Mouse (Mus musculus) heart, embryonic 11.5 days (tissue): ENCODE data around the gene Ndufb3. TPM values are rescaled to one million over a fixed set of nuclear protein-coding genes. Genes with fewer than 3 reads are reported as not detected.
"Not testable (repeated sequence)": the region's sequence is repeated elsewhere in the genome, so short reads cannot be mapped to it uniquely, and the experiment has no call there.

ENCODE experiments used
- ATAC-seq: fragments of 200-750 bp; cut with Nextera tagmentation; replicated peaks from 2 replicates; pipeline ENCODE4 v1.8.0; 2017; ENCODE audit warnings: moderate library complexity; ENCODE audit not compliant: insufficient number of reproducible peaks, low FRiP score, low TSS enrichment
- H3K27ac ChIP-seq: fragments of 300-500 bp; sonication (generic); 2 replicates; pipeline ENCODE4 v1.5.1; 2014; ENCODE audit warnings: mild to moderate bottlenecking, low read depth, low read length
- H3K27me3 ChIP-seq: fragments of 300-500 bp; sonication (generic); 2 replicates; pipeline ENCODE4 v1.6.1; 2014; ENCODE audit warnings: mild to moderate bottlenecking, low read length, mixed read lengths; ENCODE audit not compliant: control insufficient read depth, insufficient read depth
- H3K36me3 ChIP-seq: fragments of 300-500 bp; sonication (generic); 2 replicates; pipeline ENCODE4 v1.6.1; 2014; ENCODE audit warnings: mild to moderate bottlenecking, low read length, moderate library complexity, mixed read lengths; ENCODE audit not compliant: control insufficient read depth, insufficient read depth
- H3K4me1 ChIP-seq: fragments of 300-500 bp; sonication (generic); 2 replicates; pipeline ENCODE4 v1.6.1; 2014; ENCODE audit warnings: low read length; ENCODE audit not compliant: control insufficient read depth, insufficient read depth
- H3K4me2 ChIP-seq: fragments of 300-500 bp; sonication (generic); 2 replicates; pipeline ENCODE4 v1.6.1; 2014; ENCODE audit warnings: mild to moderate bottlenecking, moderate library complexity
- H3K4me3 ChIP-seq: fragments of 300-500 bp; sonication (generic); 2 replicates; pipeline ENCODE4 v1.5.1; 2014; ENCODE audit warnings: low read depth, low read length
- H3K9ac ChIP-seq: fragments of 300-500 bp; sonication (generic); 2 replicates; pipeline ENCODE4 v1.6.1; 2014; ENCODE audit warnings: mild to moderate bottlenecking, low read depth, low read length, moderate library complexity
- H3K9me3 ChIP-seq: fragments of 300-500 bp; sonication (generic); replicated peaks from 2 replicates; pipeline ENCODE4 v1.6.1; 2016; ENCODE audit warnings: low read length; ENCODE audit not compliant: control insufficient read depth
- WGBS: fragments of 180-500 bp; shearing (Covaris S2); extraction: QIAGEN DNeasy Blood & Tissue Kit; methylation state at CpG from one replicate; pipeline ENCODE4 v1.1.7; 2014; ENCODE audit not compliant: insufficient replicate concordance; 5-methylcytosine and 5-hydroxymethylcytosine counted together
- polyA plus RNA-seq: library from polyadenylated mRNA; unstranded; fragments of >200 nt; fragmentation: Nextera tagmentation; extraction: Ambion mirVana; gene quantifications from 2 replicates; pipeline ENCODE4 v1.2.1, GENCODE M21; 2014

Gene Ndufb3
- polyA plus RNA-seq, 1 experiment from 2014 or later: 195 TPM

DNA sequence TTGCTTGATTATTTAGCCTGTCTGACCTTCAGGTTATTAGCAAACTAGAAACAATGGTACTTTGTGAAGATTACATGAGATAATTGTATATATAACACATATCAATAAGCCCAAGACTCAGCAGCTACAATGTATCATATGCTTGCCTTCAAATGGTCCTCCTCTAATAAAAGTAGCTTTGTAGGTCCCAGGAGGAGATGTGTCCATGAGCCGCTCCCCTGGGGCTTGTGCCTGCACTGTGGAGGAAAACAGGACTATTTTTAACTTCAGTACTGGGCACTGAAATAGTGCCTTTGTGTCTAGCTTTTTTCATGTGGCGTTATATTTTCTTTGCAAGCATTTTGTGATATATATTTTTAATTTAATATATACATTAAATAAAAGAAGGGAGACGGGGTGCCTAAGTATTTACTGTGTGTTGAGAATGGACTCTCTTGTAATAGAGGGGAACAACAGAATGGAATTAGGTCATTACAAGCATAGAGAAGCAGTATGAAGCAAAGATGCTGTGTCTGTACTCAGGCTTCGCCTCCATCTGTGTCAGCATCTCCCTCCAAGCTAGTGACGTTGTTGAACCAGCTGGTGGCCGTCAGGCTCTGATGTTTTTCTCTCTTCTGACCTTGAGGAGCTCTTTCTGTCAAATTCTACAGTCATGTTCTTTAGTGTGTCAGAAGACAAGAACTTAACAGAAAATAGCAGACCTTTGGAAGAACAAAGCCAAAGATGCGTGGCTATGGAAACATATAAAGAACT lies 36.0 kb downstream of the Ndufb3 start:
- no peak overlapping the region for H3K4me3 ChIP-seq
- H3K36me3 ChIP-seq: no peaks in the 10 kb centered on the region
- H3K27me3 ChIP-seq: no peaks in the 10 kb centered on the region
- H3K4me1 ChIP-seq: no peaks in the 10 kb centered on the region
- no peak overlapping the region for H3K9ac ChIP-seq
- H3K9me3 ChIP-seq: peaks cover 2% of the 10 kb centered on the region; the same call in 1 of the 2 replicates
- no peak for ATAC-seq
- no peak overlapping the region for H3K4me2 ChIP-seq
- no peak overlapping the region for H3K27ac ChIP-seq
- WGBS: 64% methylated on average over 7 of the region's 7 CpGs

GRCm38 (mm10) chr1:58628847-58629246 lies 42.7 kb downstream of the Ndufb3 start:
- not testable (repeated sequence) for ATAC-seq, H3K4me3 ChIP-seq, H3K4me1 ChIP-seq, H3K27me3 ChIP-seq, H3K27ac ChIP-seq, H3K4me2 ChIP-seq, H3K9me3 ChIP-seq, H3K9ac ChIP-seq, H3K36me3 ChIP-seq
- WGBS: 80% methylated on average over 1 of the region's 2 CpGs

Other genes with a start within 250 kb of the Ndufb3 start
- 274 and 298 TPM in 2 replicates for gene Bzw1, start 193.5 kb upstream of the Ndufb3 start, polyA plus RNA-seq
- gene Clk1, start 162.3 kb upstream of the Ndufb3 start, polyA plus RNA-seq: 134 and 148 TPM in 2 replicates
- gene Nif3l1, start 141.2 kb upstream of the Ndufb3 start, polyA plus RNA-seq: 35.0 and 36.4 TPM in 2 replicates
- 36.5 and 37.1 TPM in 2 replicates for gene Ppil3, start 140.9 kb upstream of the Ndufb3 start, polyA plus RNA-seq
- 26.7 and 30.0 TPM in 2 replicates for gene Orc2, start 81.3 kb upstream of the Ndufb3 start, polyA plus RNA-seq
- 5.2 and 6.4 TPM in 2 replicates for gene Fam126b, start 61 bp upstream of the Ndufb3 start, polyA plus RNA-seq
- not detected in 2 replicates for gene Als2cr12, start 109.6 kb downstream of the Ndufb3 start, polyA plus RNA-seq
- gene Cflar, start 125.1 kb downstream of the Ndufb3 start, polyA plus RNA-seq: 26.7 and 32.6 TPM in 2 replicates
- gene Casp8, start 209.0 kb downstream of the Ndufb3 start, polyA plus RNA-seq: 23.8 and 25.8 TPM in 2 replicates